Mouse (Mus musculus) midbrain, embryonic 11.5 days (tissue): ENCODE measurements around the gene Vmn2r24. TPM values are rescaled to one million over a fixed set of nuclear protein-coding genes. Genes with fewer than 3 reads are reported as not detected.
"Not testable (repeated sequence)": the region's sequence is repeated elsewhere in the genome, so short reads cannot be mapped to it uniquely, and the experiment has no call there.

Source experiments
- ATAC-seq: fragments of 200-750 bp; cut with Nextera tagmentation; 2 replicates; pipeline ENCODE4 v1.8.0; 2017; ENCODE audit warnings: moderate TSS enrichment, moderate library complexity; ENCODE audit not compliant: low FRiP score
- DNase-seq: peaks from one replicate; pipeline ENCODE4 v3.0.0; 2015; ENCODE audit warnings: low spot score; ENCODE audit errors: missing footprints
- H3K27ac ChIP-seq: fragments of 300-500 bp; sonication (generic); 2 replicates; pipeline ENCODE4 v1.5.1; 2014; ENCODE audit warnings: low read depth, low read length
- H3K27me3 ChIP-seq: fragments of 300-500 bp; sonication (generic); 2 replicates; pipeline ENCODE4 v1.6.1; 2014; ENCODE audit warnings: mild to moderate bottlenecking, low read length, moderate library complexity, mixed read lengths; ENCODE audit not compliant: control insufficient read depth, insufficient read depth
- H3K36me3 ChIP-seq: fragments of 300-500 bp; sonication (generic); 2 replicates; pipeline ENCODE4 v1.6.1; 2014; ENCODE audit warnings: mild to moderate bottlenecking, low read length, moderate library complexity, mixed read lengths; ENCODE audit not compliant: control insufficient read depth, insufficient read depth
- H3K4me1 ChIP-seq: fragments of 300-500 bp; sonication (generic); 2 replicates; pipeline ENCODE4 v1.6.1; 2014; ENCODE audit warnings: low read length; ENCODE audit not compliant: control insufficient read depth, insufficient read depth
- H3K4me2 ChIP-seq: fragments of 300-500 bp; sonication (generic); 2 replicates; pipeline ENCODE4 v1.6.1; 2014; ENCODE audit warnings: mild to moderate bottlenecking, moderate library complexity
- H3K4me3 ChIP-seq: fragments of 300-500 bp; sonication (generic); 2 replicates; pipeline ENCODE4 v1.5.1; 2014; ENCODE audit warnings: low read depth, low read length
- H3K9ac ChIP-seq: fragments of 300-500 bp; sonication (generic); 2 replicates; pipeline ENCODE4 v1.6.1; 2014; ENCODE audit warnings: low read length
- H3K9me3 ChIP-seq: fragments of 300-500 bp; sonication (generic); 2 replicates; pipeline ENCODE4 v1.6.1; 2016; ENCODE audit warnings: low read length; ENCODE audit not compliant: control insufficient read depth
- WGBS: fragments of 180-500 bp; shearing (Covaris S2); extraction: QIAGEN DNeasy Blood & Tissue Kit; methylation state at CpG from one replicate; pipeline ENCODE4 v1.1.7; 2014; 5-methylcytosine and 5-hydroxymethylcytosine counted together
- polyA plus RNA-seq: library from polyadenylated mRNA; unstranded; fragments of >200 nt; fragmentation: Nextera tagmentation; extraction: Ambion mirVana; gene quantifications from 2 replicates; pipeline ENCODE4 v1.2.1, GENCODE M21; 2014

Vmn2r24 gene
- not detected in 2 replicates for polyA plus RNA-seq

GRCm38 (mm10) chr6:123778579-123778978, at the start of gene Vmn2r24:
TSS of gene Vmn2r24 (plus strand) at chr6:123778879.
- DNase-seq (no peak), ATAC-seq (no peak)
- Histone ChIP-seq H3K9me3 (no peaks in the 10 kb centered on the region), H3K27me3 (no peaks in the 10 kb centered on the region), H3K4me3 (no peak within 1 kb of the TSS), H3K27ac (no peak within 1 kb of the TSS), H3K9ac (no peak within 1 kb of the TSS), H3K4me2 (no peak within 1 kb of the TSS), H3K36me3 (no peaks in the 10 kb centered on the region), H3K4me1 (no peaks in the 10 kb centered on the region)
- 71% methylated on average over 1 of the region's 1 CpGs for WGBS

- DNase-seq = no peak
- Histone ChIP-seq H3K36me3 (no peaks in the 10 kb centered on the region), H3K9me3 (no peaks in the 10 kb centered on the region), H3K9ac (no peak overlapping the region), H3K4me1 (no peaks in the 10 kb centered on the region), H3K4me3 (no peak overlapping the region), H3K27me3 (no peaks in the 10 kb centered on the region), H3K4me2 (no peak overlapping the region), H3K27ac (no peak overlapping the region)
- 84% methylated on average over 3 of the region's 3 CpGs for WGBS
- ATAC-seq = no peak
Measured at GRCm38 (mm10) chr6:123770031-123770430, 8.6 kb upstream of the Vmn2r24 start.

- Histone ChIP-seq H3K27me3 (no peaks in the 10 kb centered on the region), H3K27ac (no peak overlapping the region), H3K4me1 (no peaks in the 10 kb centered on the region), H3K4me3 (no peak overlapping the region), H3K9ac (no peak overlapping the region), H3K9me3 (no peaks in the 10 kb centered on the region), H3K4me2 (no peak overlapping the region), H3K36me3 (no peaks in the 10 kb centered on the region)
- ATAC-seq (no peak), DNase-seq (no peak)
- 72% methylated on average over 2 of the region's 2 CpGs for WGBS
Measured at GRCm38 (mm10) chr6:123784857-123785256, 6.2 kb downstream of the Vmn2r24 start.

GRCm38 (mm10) chr6:123793746-123794145, 15.1 kb downstream of the Vmn2r24 start:
- no peak for DNase-seq
- Histone ChIP-seq H3K27ac (no peak overlapping the region), H3K4me1 (no peaks in the 10 kb centered on the region), H3K27me3 (no peaks in the 10 kb centered on the region), H3K36me3 (no peaks in the 10 kb centered on the region), H3K4me2 (no peak overlapping the region), H3K4me3 (no peak overlapping the region), H3K9me3 (no peaks in the 10 kb centered on the region), H3K9ac (no peak overlapping the region)
- no peak for ATAC-seq
- WGBS = 35% methylated on average over 9 of the region's 9 CpGs

- not testable (repeated sequence) for H3K4me2 ChIP-seq, H3K27me3 ChIP-seq, H3K9ac ChIP-seq, H3K4me1 ChIP-seq, H3K36me3 ChIP-seq, H3K27ac ChIP-seq, H3K9me3 ChIP-seq, DNase-seq, H3K4me3 ChIP-seq, ATAC-seq
Measured at GRCm38 (mm10) chr6:123810291-123810690, 31.6 kb downstream of the Vmn2r24 start.

GRCm38 (mm10) chr6:123819951-123820350, 41.3 kb downstream of the Vmn2r24 start:
- Histone ChIP-seq H3K4me3 (no peak overlapping the region), H3K4me2 (no peak overlapping the region), H3K9ac (no peak overlapping the region), H3K27me3 (no peaks in the 10 kb centered on the region), H3K9me3 (no peaks in the 10 kb centered on the region), H3K27ac (no peak overlapping the region), H3K36me3 (no peaks in the 10 kb centered on the region), H3K4me1 (no peaks in the 10 kb centered on the region)
- no peak for ATAC-seq
- DNase-seq = no peak
- WGBS = 86% methylated on average over 8 of the region's 8 CpGs

- not testable (repeated sequence) for DNase-seq, H3K36me3 ChIP-seq, H3K4me2 ChIP-seq, H3K4me3 ChIP-seq, ATAC-seq, H3K27me3 ChIP-seq, H3K4me1 ChIP-seq, H3K9me3 ChIP-seq, H3K9ac ChIP-seq, H3K27ac ChIP-seq
- WGBS = 54% methylated on average over 1 of the region's 2 CpGs
Measured at GRCm38 (mm10) chr6:123853363-123853762, 74.7 kb downstream of the Vmn2r24 start, which contains the start of gene Vmn2r25. TSS of gene Vmn2r25 (minus strand) at chr6:123853463.

Other genes with a start within 250 kb of the Vmn2r24 start
- gene Vmn2r21, start 245.5 kb upstream of the Vmn2r24 start, polyA plus RNA-seq = not detected in 2 replicates
- gene Vmn2r22, start 128.2 kb upstream of the Vmn2r24 start, polyA plus RNA-seq = not detected in 2 replicates
- not detected in 2 replicates for gene Vmn2r23, start 76.2 kb upstream of the Vmn2r24 start, polyA plus RNA-seq
- gene Vmn2r25, start 74.6 kb downstream of the Vmn2r24 start, polyA plus RNA-seq = not detected in 2 replicates
- gene Vmn2r26, start 245.7 kb downstream of the Vmn2r24 start, polyA plus RNA-seq = not detected in 2 replicates